Mouse (Mus musculus) hindbrain, embryonic 14.5 days (tissue): Measurements from ENCODE around the gene Mob3a. TPM values are rescaled to one million over a fixed set of nuclear protein-coding genes. Genes with fewer than 3 reads are reported as not detected.

Source experiments
- ATAC-seq: fragments of 200-750 bp; cut with Nextera tagmentation; 2 replicates; pipeline ENCODE4 v1.8.0; 2017; ENCODE audit warnings: moderate number of reproducible peaks, mild to moderate bottlenecking, moderate TSS enrichment, moderate library complexity; ENCODE audit not compliant: low FRiP score
- DNase-seq: peaks from one replicate; pipeline ENCODE4 v3.0.0-alpha.2; 2015; ENCODE audit warnings: low spot score
- H3K27ac ChIP-seq: fragments of 300-500 bp; sonication (generic); 2 replicates; pipeline ENCODE4 v1.5.1; 2014; ENCODE audit warnings: mild to moderate bottlenecking, moderate library complexity
- H3K27me3 ChIP-seq: fragments of 300-500 bp; sonication (generic); 2 replicates; pipeline ENCODE4 v1.6.1; 2014; ENCODE audit warnings: mild to moderate bottlenecking, low read length, mixed read lengths; ENCODE audit not compliant: control insufficient read depth, insufficient read depth
- H3K36me3 ChIP-seq: fragments of 300-500 bp; sonication (generic); replicated peaks from 2 replicates; pipeline ENCODE4 v1.6.1; 2014; ENCODE audit not compliant: control insufficient read depth, insufficient read depth
- H3K4me1 ChIP-seq: fragments of 300-500 bp; sonication (generic); replicated peaks from 2 replicates; pipeline ENCODE4 v1.6.1; 2014; ENCODE audit warnings: antibody characterized with exemption, low read length, mixed read lengths; ENCODE audit not compliant: control insufficient read depth, insufficient read depth
- H3K4me2 ChIP-seq: fragments of 300-500 bp; sonication (generic); replicated peaks from 2 replicates; pipeline ENCODE4 v1.6.1; 2014; ENCODE audit warnings: mild to moderate bottlenecking, moderate library complexity
- H3K4me3 ChIP-seq: fragments of 300-500 bp; sonication (generic); replicated peaks from 2 replicates; pipeline ENCODE4 v1.5.1; 2014; ENCODE audit warnings: mild to moderate bottlenecking, low read length
- H3K9ac ChIP-seq: fragments of 300-500 bp; sonication (generic); 2 replicates; pipeline ENCODE4 v1.6.1; 2014
- H3K9me3 ChIP-seq: fragments of 300-500 bp; sonication (generic); 2 replicates; pipeline ENCODE4 v1.6.1; 2016; ENCODE audit warnings: low read length; ENCODE audit not compliant: control insufficient read depth
- WGBS: fragments of 180-500 bp; shearing (Covaris S2); extraction: QIAGEN DNeasy Blood & Tissue Kit; methylation state at CpG from one replicate; pipeline ENCODE4 v1.1.7; 2014; 5-methylcytosine and 5-hydroxymethylcytosine counted together
- polyA plus RNA-seq: library from polyadenylated mRNA; unstranded; fragments of >200 nt; fragmentation: Nextera tagmentation; extraction: Ambion mirVana; gene quantifications from 2 replicates; pipeline ENCODE4 v1.2.1, GENCODE M21; 2014

Gene Mob3a
- polyA plus RNA-seq, 1 experiment from 2014 or later: 47.1 TPM

- Histone ChIP-seq H3K4me2 (peak overlapping the region; percentile 94), H3K36me3 (peaks cover 5% of the 10 kb centered on the region), H3K9ac (peak overlapping the region; percentile 98), H3K9me3 (no peaks in the 10 kb centered on the region), H3K4me3 (peak overlapping the region; percentile 95), H3K4me1 (peaks cover 52% of the 10 kb centered on the region), H3K27ac (peak overlapping the region; percentile 95), H3K27me3 (no peaks in the 10 kb centered on the region)
- DNase-seq (peak; percentile 100), ATAC-seq (peak; percentile 94)
- under 1% methylated on average over 61 of the region's 78 CpGs for WGBS
Measured at GRCm38 (mm10) chr10:80676198-80676928, 25.4 kb downstream of the Mob3a start.

- H3K4me1 ChIP-seq: peaks cover 52% of the 10 kb centered on the region
- H3K4me3 ChIP-seq: peak overlapping the region; percentile 95
- WGBS: under 1% methylated on average over 33 of the region's 54 CpGs
- peak overlapping the region; percentile 98 for H3K9ac ChIP-seq
- peak overlapping the region; percentile 94 for H3K4me2 ChIP-seq
- peaks cover 13% of the 10 kb centered on the region for H3K36me3 ChIP-seq
- H3K27me3 ChIP-seq: no peaks in the 10 kb centered on the region
- DNase-seq (peak; percentile 35), ATAC-seq (peak; percentile 9; the same call in 1 of the 2 replicates)
- no peaks in the 10 kb centered on the region for H3K9me3 ChIP-seq
- peak overlapping the region; percentile 87 for H3K27ac ChIP-seq
Measured at GRCm38 (mm10) chr10:80675405-80676197, 26.2 kb downstream of the Mob3a start.

GRCm38 (mm10) chr10:80674851-80675404 is 26.8 kb downstream of the Mob3a start:
- peaks cover 19% of the 10 kb centered on the region for H3K36me3 ChIP-seq
- H3K27ac ChIP-seq: peak overlapping the region; percentile 87

GRCm38 (mm10) chr10:80674161-80674711 is 27.5 kb downstream of the Mob3a start:
- H3K4me1 ChIP-seq: peaks cover 52% of the 10 kb centered on the region
- H3K4me3 ChIP-seq: peak overlapping the region; percentile 95
- peaks cover 26% of the 10 kb centered on the region for H3K36me3 ChIP-seq
- peak overlapping the region; percentile 98 for H3K9ac ChIP-seq
- H3K27ac ChIP-seq: no peak overlapping the region
- DNase-seq (no peak), ATAC-seq (no peak)
- H3K9me3 ChIP-seq: no peaks in the 10 kb centered on the region
- peak overlapping the region; percentile 94 for H3K4me2 ChIP-seq
- no peaks in the 10 kb centered on the region for H3K27me3 ChIP-seq
- WGBS: 80% methylated on average over 5 of the region's 5 CpGs

More at GRCm38 (mm10) chr10:80674851-80675404, 26.8 kb downstream of the Mob3a start:
- Histone ChIP-seq H3K4me1 (peaks cover 52% of the 10 kb centered on the region), H3K4me3 (peak overlapping the region; percentile 95), H3K9me3 (no peaks in the 10 kb centered on the region), H3K9ac (peak overlapping the region; percentile 98), H3K27me3 (no peaks in the 10 kb centered on the region), H3K4me2 (peak overlapping the region; percentile 94)
- DNase-seq (no peak), ATAC-seq (no peak)
- WGBS: 16% methylated on average over 6 of the region's 6 CpGs

GRCm38 (mm10) chr10:80673690-80674089 is 28.1 kb downstream of the Mob3a start:
- no peaks in the 10 kb centered on the region for H3K9me3 ChIP-seq
- H3K4me3 ChIP-seq: peak overlapping the region; percentile 95
- H3K9ac ChIP-seq: peak overlapping the region; percentile 98
- no peak for DNase-seq
- H3K36me3 ChIP-seq: peaks cover 32% of the 10 kb centered on the region
- peak overlapping the region; percentile 94 for H3K4me2 ChIP-seq
- no peak for ATAC-seq
- 100% methylated on average over 3 of the region's 3 CpGs for WGBS
- no peak overlapping the region for H3K27ac ChIP-seq
- no peaks in the 10 kb centered on the region for H3K27me3 ChIP-seq
- H3K4me1 ChIP-seq: peaks cover 47% of the 10 kb centered on the region

GRCm38 (mm10) chr10:80671936-80672690 is 29.7 kb downstream of the Mob3a start:
- no peak for ATAC-seq
- H3K27me3 ChIP-seq: no peaks in the 10 kb centered on the region
- H3K4me2 ChIP-seq: no peak overlapping the region
- no peak for DNase-seq
- H3K4me3 ChIP-seq: no peak overlapping the region
- peaks cover 32% of the 10 kb centered on the region for H3K4me1 ChIP-seq
- H3K36me3 ChIP-seq: peaks cover 48% of the 10 kb centered on the region
- no peak overlapping the region for H3K9ac ChIP-seq
- 79% methylated on average over 11 of the region's 11 CpGs for WGBS
- H3K9me3 ChIP-seq: no peaks in the 10 kb centered on the region
- H3K27ac ChIP-seq: no peak overlapping the region

GRCm38 (mm10) chr10:80671251-80671650 is 30.5 kb downstream of the Mob3a start:
- Histone ChIP-seq H3K4me3 (no peak overlapping the region), H3K27ac (no peak overlapping the region), H3K9me3 (no peaks in the 10 kb centered on the region), H3K9ac (no peak overlapping the region; the same call in 1 of the 2 replicates), H3K4me2 (no peak overlapping the region), H3K4me1 (peaks cover 28% of the 10 kb centered on the region), H3K36me3 (peaks cover 56% of the 10 kb centered on the region), H3K27me3 (no peaks in the 10 kb centered on the region)
- DNase-seq: no peak
- 91% methylated on average over 4 of the region's 4 CpGs for WGBS
- ATAC-seq: no peak

GRCm38 (mm10) chr10:80670531-80670930 is 31.2 kb downstream of the Mob3a start:
- Histone ChIP-seq H3K36me3 (peaks cover 62% of the 10 kb centered on the region), H3K9me3 (no peaks in the 10 kb centered on the region), H3K4me3 (no peak overlapping the region), H3K4me1 (peaks cover 28% of the 10 kb centered on the region), H3K9ac (no peak overlapping the region), H3K27ac (no peak overlapping the region), H3K4me2 (no peak overlapping the region), H3K27me3 (no peaks in the 10 kb centered on the region)
- ATAC-seq (no peak), DNase-seq (no peak)
- 86% methylated on average over 2 of the region's 2 CpGs for WGBS
